Mouse (Mus musculus) R1 (cell line): ENCODE data around the gene Prpsap2.

Experiments used
- DNase-seq: peaks from one replicate; pipeline ENCODE4 v3.0.0-alpha.2; 2018; ENCODE audit warnings: low read depth, low spot score

The Prpsap2 gene

DNA sequence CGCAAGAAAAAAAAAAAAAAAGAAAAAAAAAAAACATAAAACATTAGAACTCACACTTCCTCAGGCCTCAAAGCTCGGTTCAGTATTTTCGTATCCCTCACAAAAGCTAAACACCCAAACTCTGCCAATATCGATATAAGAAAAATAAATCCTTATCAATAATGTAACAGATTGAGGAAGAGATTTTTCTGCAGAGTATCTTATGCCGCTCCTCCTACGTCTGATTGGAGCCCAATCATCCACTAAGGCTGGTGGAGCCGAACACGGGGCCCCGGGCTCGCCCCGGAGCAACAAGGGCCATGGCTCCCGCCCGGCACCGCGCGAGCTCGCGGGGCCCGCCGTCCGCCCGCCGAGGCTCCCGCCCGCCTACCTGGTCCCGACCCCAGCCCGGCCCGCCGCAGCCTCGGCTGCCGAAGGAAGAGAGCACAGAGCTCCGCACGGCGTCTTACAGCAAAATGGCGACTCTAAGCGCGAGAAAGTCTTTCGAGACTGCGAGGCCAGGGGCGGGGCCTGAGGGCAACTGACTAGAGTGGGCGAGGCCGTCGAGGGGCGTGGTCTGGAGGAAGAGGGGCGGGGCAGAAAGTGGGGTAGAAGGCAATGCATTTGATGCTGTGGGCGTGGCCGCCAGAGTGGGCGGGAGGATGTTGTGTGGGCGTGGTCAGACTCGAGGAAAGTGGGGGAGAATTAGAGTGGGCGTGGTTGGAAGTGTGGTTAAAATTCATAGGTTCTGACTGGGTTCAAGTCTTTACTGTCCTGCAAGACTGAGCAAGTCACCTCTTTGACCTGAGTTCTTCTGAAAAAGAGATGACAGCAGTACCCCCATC lies at the start of gene Prpsap2:
Prpsap2 (minus strand) TSS at position 505 of the 824 bp plus-strand sequence.
- peak; percentile 97 for DNase-seq

DNA sequence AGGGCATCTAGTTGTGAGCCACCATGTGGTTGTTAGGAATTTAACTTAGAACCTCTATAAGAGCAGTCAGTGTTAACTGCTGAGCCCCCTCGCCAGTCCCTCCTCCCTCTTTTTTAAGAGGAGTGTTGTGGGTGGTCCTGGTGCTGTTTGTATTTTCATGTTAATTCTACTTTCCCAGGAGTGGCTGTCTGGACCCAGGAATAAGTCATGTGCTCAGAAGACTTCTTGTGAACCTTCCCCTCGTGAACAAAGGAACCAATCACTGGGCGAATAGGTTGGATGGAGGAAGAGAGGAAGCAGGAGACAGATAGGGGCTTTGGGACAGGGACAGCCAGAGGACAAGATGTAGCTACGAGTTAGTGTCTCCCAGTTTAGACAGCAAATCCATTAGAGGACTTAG lies 47.9 kb upstream of the Prpsap2 start:
- DNase-seq: peak; percentile 95

DNA sequence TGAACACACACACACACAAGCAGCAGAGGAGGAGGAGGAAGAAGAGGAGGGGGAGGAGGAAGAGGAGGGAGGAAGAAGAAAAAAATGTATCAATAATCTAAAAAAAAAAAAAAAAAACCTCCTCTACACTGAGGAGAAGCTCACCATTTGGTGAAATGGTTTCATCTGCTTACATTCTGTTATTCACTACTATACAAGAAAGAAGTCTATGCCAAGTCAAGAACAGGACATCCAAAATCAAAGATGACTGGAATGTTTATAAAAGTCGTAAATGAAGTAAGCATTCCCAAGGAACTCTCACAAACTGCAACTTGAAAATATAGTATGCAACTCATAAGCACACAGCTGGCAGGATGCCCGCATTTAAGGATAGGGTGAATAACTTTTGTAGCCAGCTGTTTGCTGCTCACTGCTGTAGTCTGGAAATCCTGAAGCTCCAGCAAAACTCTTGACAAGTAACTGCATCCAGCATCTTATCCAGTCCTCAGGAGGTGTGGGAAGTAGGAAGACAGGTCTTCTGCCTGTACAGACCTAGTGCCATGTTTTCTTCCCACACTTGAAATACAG lies 46.7 kb upstream of the Prpsap2 start:
- DNase-seq: no peak

DNA sequence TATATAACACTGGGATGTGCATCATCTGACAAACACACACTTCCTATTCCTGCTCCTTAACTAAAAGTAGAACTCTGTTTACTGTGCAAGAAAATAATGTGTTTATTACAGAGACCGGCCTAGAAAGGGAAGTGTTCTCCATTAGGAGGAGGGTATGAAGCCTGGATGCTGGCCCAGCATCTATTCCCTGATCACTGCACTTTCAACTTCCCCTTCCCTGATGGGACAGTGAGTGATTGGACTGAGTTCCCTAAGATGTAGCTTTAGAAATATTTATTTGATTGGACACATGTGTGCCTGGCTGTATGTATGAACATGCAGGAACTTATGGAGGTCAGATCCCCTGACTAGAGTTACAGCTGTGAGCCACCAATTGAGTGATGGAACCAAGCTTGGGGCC lies 31.6 kb upstream of the Prpsap2 start:
- no peak for DNase-seq

DNA sequence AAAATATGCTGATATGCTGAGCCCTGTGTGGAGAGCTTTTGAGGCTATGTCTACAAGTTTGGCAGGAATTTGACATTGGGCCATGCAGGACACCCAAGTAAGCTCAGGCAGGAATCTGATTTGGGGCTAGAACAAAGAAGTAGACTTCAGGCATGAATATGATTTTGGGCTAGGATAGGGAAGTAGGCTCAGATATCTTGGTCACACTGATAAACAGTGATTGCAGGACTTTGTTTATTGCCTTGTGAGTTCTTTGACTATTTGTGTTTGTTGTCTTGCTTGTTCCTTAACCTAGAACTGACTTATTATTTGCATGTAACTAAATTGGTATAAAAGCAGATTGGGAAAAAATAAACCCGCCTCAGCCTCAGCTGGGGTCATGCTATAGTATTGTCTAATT lies 26.7 kb upstream of the Prpsap2 start:
- no peak for DNase-seq

DNA sequence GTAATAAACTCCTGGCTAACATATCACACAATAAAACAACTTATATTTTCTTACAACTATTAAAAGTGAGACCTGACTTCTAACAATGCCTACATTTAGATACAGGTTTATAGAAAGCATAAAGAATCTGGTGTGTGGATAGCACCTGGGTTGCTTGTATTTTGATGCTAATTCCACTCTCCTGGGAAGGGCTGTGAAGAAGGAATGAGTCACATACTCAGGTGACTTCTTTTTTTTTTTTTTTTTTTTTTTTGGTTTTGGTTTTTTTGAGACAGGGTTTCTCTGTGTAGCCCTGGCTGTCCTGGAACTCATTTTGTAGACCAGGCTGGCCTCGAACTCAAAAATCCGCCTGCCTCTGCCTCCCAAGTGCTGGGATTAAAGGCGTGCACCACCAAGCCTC lies 20.6 kb upstream of the Prpsap2 start:
- DNase-seq: peak; percentile 42

DNA sequence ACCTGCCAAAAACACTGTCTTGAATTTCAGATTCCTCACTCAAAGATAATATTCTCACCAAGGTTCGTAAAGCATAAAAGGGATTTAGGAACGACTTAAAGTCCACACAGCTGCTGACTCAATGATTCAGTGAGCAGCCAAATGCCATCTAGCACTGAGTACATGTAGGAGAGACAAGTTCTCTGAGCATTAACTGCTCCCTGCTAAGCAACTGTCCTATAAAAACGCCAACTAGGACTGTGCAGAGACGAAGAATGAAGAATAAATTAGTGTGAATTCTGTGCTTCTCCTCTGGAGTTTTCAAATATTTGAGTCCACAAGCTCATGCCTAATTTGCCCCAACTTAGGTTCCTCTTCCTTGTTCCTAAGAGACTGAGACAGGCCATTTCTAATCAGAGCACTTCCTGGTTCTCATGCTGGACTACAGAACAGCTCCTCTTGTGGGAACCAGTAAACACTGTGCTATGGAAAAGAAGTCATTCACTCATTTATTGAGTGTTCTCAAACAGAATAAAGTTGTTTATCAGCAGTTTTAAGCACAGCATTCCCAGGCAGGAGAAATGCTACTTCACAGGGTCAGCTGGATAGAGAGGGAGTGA lies 12.8 kb upstream of the Prpsap2 start:
- no peak for DNase-seq

DNA sequence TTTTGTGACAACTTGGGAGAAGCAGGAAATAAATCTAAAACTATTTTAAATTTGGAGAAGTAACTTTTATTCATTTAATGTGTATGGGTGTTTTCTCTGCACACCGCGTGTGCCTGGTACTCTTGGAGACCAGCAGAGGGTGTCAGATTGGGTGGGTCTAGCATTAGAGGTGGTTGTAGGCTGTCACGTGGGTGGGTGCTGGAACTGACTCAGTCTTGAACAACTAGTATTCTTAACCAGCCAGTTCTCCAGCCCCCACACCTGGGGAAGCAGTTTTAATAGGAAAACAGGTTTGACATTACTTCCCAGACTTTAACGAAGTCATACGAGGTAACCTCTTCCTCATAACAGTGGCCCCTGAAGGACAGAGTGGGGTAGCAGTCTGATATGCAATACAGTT lies 1.4 kb downstream of the Prpsap2 start:
- peak; percentile 64 for DNase-seq

DNA sequence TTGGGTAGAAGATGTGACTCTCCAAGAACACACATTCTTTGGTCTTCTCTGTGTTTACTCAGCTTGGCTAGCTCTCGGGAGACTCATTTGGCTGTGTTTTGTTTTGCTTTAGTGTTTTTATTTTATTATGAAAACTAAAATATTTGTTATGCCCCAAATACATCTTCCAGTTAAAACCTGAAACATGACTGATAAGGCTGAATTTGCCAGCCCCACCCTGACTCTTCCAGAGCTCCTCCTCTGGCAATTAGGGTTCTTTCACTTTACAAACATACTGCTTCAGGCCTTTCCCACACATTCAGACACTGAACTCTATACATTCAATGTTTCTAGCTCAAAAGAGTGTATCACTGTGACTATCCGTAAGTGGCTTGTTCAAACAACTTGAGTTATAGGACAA lies 4.7 kb downstream of the Prpsap2 start:
- no peak for DNase-seq

DNA sequence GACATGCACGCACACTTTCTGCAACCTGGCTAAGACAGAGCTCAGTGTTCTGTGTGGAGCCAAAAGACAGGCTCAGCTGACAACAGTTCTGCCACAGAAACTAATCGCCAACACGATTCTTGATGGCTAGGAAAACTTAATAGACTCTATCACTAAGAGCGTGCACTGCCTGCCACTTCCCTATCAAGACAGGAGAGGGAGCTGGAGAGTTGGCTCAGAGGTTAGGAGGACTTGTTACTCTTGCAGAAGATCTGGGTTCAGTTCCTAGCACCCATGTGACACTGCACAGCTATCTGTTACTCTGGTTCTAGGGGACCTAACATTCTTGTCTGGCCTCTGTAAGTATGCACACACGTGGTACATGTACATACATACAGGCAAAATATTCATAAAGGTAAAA lies 10.3 kb downstream of the Prpsap2 start:
- peak; percentile 64 for DNase-seq

DNA sequence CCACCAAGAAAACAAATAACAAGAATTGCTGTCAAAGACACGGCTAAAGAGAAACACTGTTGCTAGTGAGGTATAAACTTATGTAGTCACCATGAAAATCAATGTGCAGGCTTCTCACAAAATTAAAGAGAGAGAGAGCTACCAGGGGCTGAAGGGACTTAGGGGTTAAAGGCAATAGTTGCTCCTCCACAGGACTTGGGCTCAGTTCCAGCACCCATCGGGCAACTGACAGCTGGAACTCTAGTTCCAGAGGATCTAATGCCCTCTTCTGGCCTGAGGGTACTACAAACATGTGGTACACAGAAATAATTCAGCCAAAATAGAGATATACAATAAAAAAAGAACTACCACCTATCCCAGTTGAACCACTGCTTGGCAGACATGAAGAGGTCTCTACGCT lies 14.7 kb downstream of the Prpsap2 start:
- no peak for DNase-seq

DNA sequence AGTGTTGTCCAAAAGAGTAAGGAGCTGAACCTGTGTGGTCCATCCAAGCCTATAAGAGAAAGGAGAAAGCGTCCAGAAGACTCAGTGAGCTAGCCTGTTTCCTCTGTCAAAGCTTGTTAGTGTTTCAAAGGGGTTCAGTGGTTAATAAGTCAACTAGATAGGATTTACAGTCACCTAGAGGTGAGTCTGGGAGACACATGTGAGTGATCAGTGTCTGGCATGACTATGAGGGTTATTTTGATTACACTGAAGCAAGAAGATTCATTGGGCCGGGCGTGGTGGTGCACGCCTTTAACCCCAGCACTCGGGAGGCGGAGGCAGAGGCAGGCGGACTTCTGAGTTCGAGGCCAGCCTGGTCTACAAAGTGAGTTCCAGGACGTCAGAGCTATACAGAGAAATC lies 16.1 kb downstream of the Prpsap2 start:
- peak; percentile 21 for DNase-seq

DNA sequence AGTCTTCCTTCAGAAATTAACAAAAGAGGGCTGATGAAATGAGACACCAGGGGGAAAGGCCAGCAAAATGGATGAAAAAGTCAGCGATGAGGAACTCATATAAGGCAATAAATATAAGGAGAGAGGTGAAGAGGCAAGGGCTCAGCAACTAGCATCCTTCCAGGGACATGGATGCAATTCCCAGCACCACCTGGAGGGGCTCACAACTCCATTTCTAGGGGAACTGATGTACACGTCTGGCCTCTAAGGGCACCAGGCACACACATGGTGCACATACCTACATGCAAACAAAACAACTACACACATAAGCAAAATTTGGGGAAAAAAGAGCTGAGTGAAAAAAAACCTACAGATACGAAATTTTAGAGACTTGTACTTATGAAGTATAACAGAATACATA lies 17.4 kb downstream of the Prpsap2 start:
- DNase-seq: peak; percentile 52

DNA sequence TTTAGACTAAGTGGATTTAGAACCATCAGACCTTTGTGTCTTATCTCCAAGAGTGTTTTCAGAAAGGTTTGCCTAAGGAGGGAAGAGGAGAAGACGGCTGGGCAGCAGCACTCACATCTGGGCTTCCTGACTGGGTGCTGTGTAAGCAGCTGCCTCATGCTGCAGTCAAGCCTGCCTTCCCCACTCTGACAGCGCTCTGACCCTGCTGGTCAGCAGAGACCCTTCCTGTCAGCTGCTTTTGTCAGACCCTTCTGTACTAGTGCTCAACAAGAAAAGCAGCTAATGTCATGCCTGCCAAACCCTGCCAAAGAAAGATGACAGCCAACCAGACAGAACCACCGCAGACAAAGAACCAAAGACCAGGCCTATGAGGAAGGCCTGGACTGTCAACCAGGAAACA lies 18.1 kb downstream of the Prpsap2 start:
- no peak for DNase-seq

DNA sequence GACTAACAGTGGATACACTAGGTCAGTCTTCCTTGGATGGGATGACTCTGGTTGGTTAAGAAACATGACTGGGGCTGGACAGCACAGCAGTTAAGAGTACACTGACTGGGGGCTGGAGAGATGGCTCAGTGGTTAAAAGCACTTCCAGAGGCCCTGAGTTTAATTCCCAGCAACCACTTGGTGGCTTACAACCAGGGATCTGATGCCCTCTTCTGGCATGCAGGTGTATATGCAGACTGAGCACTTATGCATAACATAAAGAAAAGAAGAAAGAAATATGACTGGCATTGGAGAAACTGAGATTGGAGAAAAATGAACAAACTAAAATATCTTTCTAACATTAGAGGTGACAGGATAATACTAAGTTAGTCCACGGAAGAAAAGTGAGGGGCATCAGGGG lies 21.4 kb downstream of the Prpsap2 start:
- DNase-seq: peak; percentile 59

DNA sequence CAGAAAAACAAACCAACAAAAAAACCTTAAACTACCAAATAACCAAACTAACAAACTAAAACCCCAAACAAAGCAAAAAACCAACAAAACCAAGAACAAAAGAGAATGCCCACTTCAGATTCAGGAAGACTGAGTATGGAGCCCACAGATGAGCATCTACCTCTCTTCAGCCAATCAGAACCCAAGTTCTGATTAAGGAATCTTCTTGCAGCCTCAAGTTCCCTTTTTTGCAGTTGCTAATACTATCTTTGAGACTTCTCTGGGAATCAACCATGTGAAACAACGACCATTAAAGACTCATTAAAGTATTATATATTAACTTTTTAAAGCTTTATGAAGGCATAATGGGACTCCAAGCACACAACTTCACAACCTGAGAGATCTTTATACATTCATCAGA lies 24.6 kb downstream of the Prpsap2 start:
- no peak for DNase-seq

DNA sequence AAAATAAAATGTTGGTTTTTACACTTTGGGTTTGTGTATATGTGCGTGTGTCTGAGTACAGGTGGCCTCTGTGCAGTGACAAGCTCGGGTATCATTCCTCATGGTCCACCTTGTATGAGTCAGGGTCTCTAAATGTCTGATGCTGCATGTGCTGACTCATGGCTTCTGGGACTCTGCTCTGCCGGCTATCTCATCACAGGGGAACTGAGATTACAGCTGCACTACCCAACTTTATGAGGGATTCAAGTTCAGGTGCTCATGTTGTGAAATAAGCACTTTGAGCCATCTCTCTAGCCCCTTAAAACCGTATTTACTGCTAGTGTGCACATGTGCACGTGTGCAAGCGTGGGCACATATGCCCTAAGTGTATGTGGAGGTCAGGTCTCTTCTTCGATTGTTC lies 29.2 kb downstream of the Prpsap2 start:
- no peak for DNase-seq

DNA sequence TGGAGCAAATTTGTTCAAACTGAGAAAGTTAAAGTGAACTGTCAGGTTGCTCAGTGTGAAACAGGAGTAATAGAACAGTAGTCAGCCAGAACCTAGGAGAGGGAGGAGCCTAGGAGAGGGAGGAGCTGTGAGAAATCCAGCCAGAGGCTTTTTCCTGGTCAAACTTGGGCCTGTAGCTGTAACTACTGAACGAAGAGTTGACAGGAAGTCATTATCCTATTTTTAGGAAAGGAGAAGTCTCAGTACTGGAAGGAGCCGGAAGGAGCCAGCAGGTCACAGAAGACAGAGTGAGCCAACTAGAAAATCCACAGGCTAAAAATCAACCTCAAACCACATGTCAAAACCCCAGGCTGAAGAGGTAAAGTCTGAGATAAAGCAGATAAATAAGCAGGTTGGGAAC lies 33.9 kb downstream of the Prpsap2 start:
- DNase-seq: no peak

DNA sequence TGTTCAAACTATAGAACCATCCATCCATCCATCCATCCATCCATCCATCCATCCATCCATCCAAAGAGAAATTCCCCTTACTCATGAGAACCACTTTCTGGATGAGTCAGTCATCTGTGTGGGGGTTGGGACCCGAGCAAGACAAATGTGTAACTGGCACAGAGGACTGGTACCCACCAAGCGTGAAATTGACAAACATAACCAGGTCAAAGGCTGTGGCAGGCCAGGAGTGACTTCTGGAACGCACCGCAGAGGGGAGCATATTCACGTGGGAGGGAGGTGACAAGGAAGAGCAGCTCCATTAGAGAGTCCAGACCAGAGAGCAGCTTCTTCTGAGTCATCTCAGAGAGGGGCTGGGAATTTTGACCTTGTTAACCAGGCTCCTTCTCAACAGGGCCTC lies 39.8 kb downstream of the Prpsap2 start:
- no peak for DNase-seq

DNA sequence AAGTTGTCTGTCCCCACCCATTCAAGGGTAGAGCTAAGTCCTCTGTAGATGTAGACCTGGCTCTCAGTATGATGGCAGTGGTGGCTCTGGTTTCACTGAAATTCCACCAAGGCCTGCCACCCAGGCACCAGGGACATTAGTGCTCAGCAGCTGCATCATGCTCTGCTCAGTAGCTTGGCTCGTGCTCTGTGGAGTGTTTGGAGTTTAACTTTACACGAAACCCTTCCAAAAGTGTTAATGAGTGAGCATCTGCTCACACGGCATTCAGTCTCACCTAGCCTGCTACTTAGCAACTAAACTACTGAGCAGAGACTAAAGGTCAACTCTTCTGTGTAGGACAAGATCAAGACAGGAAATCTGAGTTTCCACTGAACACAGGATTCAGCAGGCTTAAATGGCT lies 41.3 kb downstream of the Prpsap2 start, which contains the start of gene Slc5a10:
Slc5a10 (minus strand) TSS at position 191 of the 400 bp plus-strand sequence.
- DNase-seq: no peak

DNA sequence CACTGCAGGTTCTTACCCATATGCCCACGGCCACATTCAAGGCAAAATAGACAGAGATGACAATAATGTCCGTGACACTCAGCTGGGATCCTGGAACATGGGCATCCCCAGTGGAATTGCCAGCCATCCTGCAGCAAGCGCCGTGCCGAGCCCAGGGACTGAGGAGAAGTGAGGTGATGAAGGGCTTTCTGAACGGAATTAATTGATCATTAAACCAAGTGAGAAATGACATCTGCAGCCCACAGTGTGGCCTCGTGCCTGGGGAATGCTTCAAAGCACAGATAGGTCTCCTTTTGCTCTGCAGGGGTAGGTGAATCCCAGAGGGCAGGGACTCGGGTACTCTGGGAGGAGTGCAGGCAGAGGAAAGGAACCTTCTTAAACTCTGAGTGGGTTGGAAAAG lies 42.1 kb downstream of the Prpsap2 start:
- no peak for DNase-seq

DNA sequence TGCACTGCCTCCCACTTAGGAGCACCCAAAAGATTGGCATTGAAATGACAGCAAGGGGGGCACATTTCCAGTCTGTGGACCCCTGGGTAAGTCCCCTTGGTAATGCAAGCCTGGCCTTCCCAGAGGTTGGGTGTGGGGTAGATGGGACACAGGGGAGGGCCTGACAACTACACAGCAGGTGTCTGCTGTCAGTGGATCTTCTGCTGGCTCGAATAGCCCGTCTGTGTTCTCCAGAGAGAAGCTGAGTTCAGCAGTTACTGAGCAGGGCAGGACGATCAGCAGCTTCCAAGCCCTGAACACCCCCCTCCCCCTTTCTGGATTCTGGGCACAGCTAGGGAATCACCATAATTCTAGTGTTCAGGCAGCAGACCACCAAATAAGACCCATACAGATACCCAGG lies 42.5 kb downstream of the Prpsap2 start:
- no peak for DNase-seq

DNA sequence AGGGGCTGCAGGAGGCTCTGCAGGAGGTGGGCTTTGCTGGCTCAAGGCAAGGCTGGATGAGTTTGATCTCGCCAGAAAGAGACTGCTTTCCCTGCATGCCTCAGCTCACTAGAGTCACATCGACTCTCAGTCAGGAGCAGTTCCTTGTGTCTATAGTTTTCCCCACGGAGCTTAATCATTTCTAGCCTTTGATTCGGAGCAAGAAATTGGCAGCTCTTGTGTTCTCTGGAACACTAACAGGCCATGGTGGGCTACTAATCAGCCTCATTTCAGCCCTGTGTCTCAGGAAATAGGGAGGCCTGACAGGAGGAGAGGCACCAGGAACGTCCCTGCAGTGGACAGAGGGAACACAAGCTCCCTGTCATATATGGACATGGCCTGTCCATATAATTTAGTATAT lies 43.9 kb downstream of the Prpsap2 start:
- DNase-seq: no peak
